Mouse (Mus musculus): ENCODE data around the gene Olfr331.
"Not testable (repeated sequence)": the region's sequence is repeated elsewhere in the genome, so short reads cannot be mapped to it uniquely, and the experiment has no call there.

Olfr331 gene

GRCm38 (mm10) chr11:58502472-58502871 lies at the start of gene Olfr331:
TSS of gene Olfr331 (minus strand) at chr11:58502572.
- DNase-seq (ENCODE audit: low spot score) = not testable (repeated sequence)

GRCm38 (mm10) chr11:58546322-58546721 lies 44.0 kb upstream of the Olfr331 start, which contains the start of gene Olfr329-ps:
TSS of gene Olfr329-ps (minus strand) at chr11:58546422.
- DNase-seq (ENCODE audit: low spot score) = no peak

GRCm38 (mm10) chr11:58534736-58535135 lies 32.4 kb upstream of the Olfr331 start, which contains the start of gene Olfr330:
TSS of gene Olfr330 (minus strand) at chr11:58534836.
- not testable (repeated sequence) for DNase-seq (ENCODE audit: low spot score)

GRCm38 (mm10) chr11:58519756-58520155 lies 17.4 kb upstream of the Olfr331 start:
- DNase-seq (ENCODE audit: low spot score) = not testable (repeated sequence)

- DNase-seq (ENCODE audit: low spot score) = not testable (repeated sequence)
Observed at GRCm38 (mm10) chr11:58518916-58519315, 16.5 kb upstream of the Olfr331 start.

GRCm38 (mm10) chr11:58509058-58509457 lies 6.7 kb upstream of the Olfr331 start:
- DNase-seq (ENCODE audit: low spot score) = not testable (repeated sequence)

GRCm38 (mm10) chr11:58499290-58499689 lies 3.1 kb downstream of the Olfr331 start:
- no peak for DNase-seq (ENCODE audit: low spot score)

- DNase-seq (ENCODE audit: low spot score) = no peak
Observed at GRCm38 (mm10) chr11:58498761-58499160, 3.6 kb downstream of the Olfr331 start.

GRCm38 (mm10) chr11:58492455-58492854 lies 9.9 kb downstream of the Olfr331 start, which contains the start of gene Olfr332:
TSS of gene Olfr332 (minus strand) at chr11:58492555.
- no peak for DNase-seq (ENCODE audit: low spot score)

- no peak for DNase-seq (ENCODE audit: low spot score)
Observed at GRCm38 (mm10) chr11:58462170-58462569, 40.2 kb downstream of the Olfr331 start, which contains the start of gene Olfr30. TSS of gene Olfr30 (minus strand) at chr11:58462270.

GRCm38 (mm10) chr11:58453592-58453991 lies 48.8 kb downstream of the Olfr331 start:
- DNase-seq (ENCODE audit: low spot score) = no peak

- no peak for DNase-seq (ENCODE audit: low spot score)
Observed at GRCm38 (mm10) chr11:58452759-58453158, 49.6 kb downstream of the Olfr331 start, which contains the start of gene Lypd9. TSS of gene Lypd9 (minus strand) at chr11:58452923.
